Mouse (Mus musculus): ENCODE data around the gene Atf6b. TPM values are rescaled to one million over a fixed set of nuclear protein-coding genes. Genes with fewer than 3 reads are reported as not detected.

The Atf6b gene
- polyA plus RNA-seq, 1 experiment = 38.3 TPM

- Histone ChIP-seq H3K79me2 (ENCODE audit: control insufficient read depth, insufficient read depth) (no peaks in the 10 kb centered on the region), H3K4me3 (ENCODE audit: insufficient read depth, poor library complexity, severe bottlenecking) (no peak overlapping the region), H3K27me3 (ENCODE audit: control insufficient read depth, insufficient read depth, insufficient read length) (no peaks in the 10 kb centered on the region), H3K79me3 (ENCODE audit: low read depth) (no peaks in the 10 kb centered on the region), H3K36me3 (ENCODE audit: control insufficient read depth, insufficient read depth) (no peaks in the 10 kb centered on the region), H3ac (ENCODE audit: control insufficient read depth, insufficient read length, low read depth) (no peak overlapping the region)
- TF ChIP-seq FOSL1 (IDR thresholded peaks at IDR 0.05; ENCODE audit: insufficient read depth, low read length, poor library complexity, severe bottlenecking) (no peak), MAX (IDR thresholded peaks at IDR 0.05) (no peak), MYOD1 (IDR thresholded peaks at IDR 0.05; ENCODE audit: control insufficient read depth, insufficient read length, low read depth) (no peak), USF1 (IDR thresholded peaks at IDR 0.05; ENCODE audit: low read depth) (no peak), CTCF (IDR thresholded peaks at IDR 0.05; ENCODE audit: control insufficient read depth, insufficient read depth, insufficient read length) (no peak), CEBPB (IDR thresholded peaks at IDR 0.05; ENCODE audit: low read depth) (no peak), MYOG (IDR thresholded peaks at IDR 0.05; ENCODE audit: control insufficient read depth, extremely low read depth, insufficient read length) (no peak)
Observed at GRCm38 (mm10) chr17:34640778-34641601, 6.0 kb upstream of the Atf6b start.

GRCm38 (mm10) chr17:34641945-34642344 is 5.0 kb upstream of the Atf6b start:
- no peaks in the 10 kb centered on the region for H3K36me3 ChIP-seq (ENCODE audit: control insufficient read depth, insufficient read depth)
- no peaks in the 10 kb centered on the region for H3K79me3 ChIP-seq (ENCODE audit: low read depth)
- H3ac ChIP-seq (ENCODE audit: control insufficient read depth, insufficient read length, low read depth) = no peak overlapping the region
- H3K4me3 ChIP-seq (ENCODE audit: insufficient read depth, poor library complexity, severe bottlenecking) = no peak overlapping the region
- no peak for TF ChIP-seq MAX (IDR thresholded peaks at IDR 0.05)
- TF ChIP-seq MYOD1 (IDR thresholded peaks at IDR 0.05; ENCODE audit: control insufficient read depth, insufficient read length, low read depth) = no peak
- TF ChIP-seq MYOG (IDR thresholded peaks at IDR 0.05; ENCODE audit: control insufficient read depth, extremely low read depth, insufficient read length) = no peak
- TF ChIP-seq FOSL1 (IDR thresholded peaks at IDR 0.05; ENCODE audit: insufficient read depth, low read length, poor library complexity, severe bottlenecking) = no peak
- no peak for TF ChIP-seq CEBPB (IDR thresholded peaks at IDR 0.05; ENCODE audit: low read depth)
- TF ChIP-seq CTCF (IDR thresholded peaks at IDR 0.05; ENCODE audit: control insufficient read depth, insufficient read depth, insufficient read length) = no peak
- no peak for TF ChIP-seq USF1 (IDR thresholded peaks at IDR 0.05; ENCODE audit: low read depth)
- H3K27me3 ChIP-seq (ENCODE audit: control insufficient read depth, insufficient read depth, insufficient read length) = no peaks in the 10 kb centered on the region
- no peaks in the 10 kb centered on the region for H3K79me2 ChIP-seq (ENCODE audit: control insufficient read depth, insufficient read depth)

GRCm38 (mm10) chr17:34643379-34643778 is 3.6 kb upstream of the Atf6b start:
- Histone ChIP-seq H3K4me3 (ENCODE audit: insufficient read depth, poor library complexity, severe bottlenecking) (no peak overlapping the region), H3K79me3 (ENCODE audit: low read depth) (peaks cover 3% of the 10 kb centered on the region), H3K79me2 (ENCODE audit: control insufficient read depth, insufficient read depth) (peaks cover 6% of the 10 kb centered on the region), H3K27me3 (ENCODE audit: control insufficient read depth, insufficient read depth, insufficient read length) (no peaks in the 10 kb centered on the region), H3ac (ENCODE audit: control insufficient read depth, insufficient read length, low read depth) (no peak overlapping the region), H3K36me3 (ENCODE audit: control insufficient read depth, insufficient read depth) (no peaks in the 10 kb centered on the region)
- TF ChIP-seq MYOD1 (IDR thresholded peaks at IDR 0.05; ENCODE audit: control insufficient read depth, insufficient read length, low read depth) (no peak), MYOG (IDR thresholded peaks at IDR 0.05; ENCODE audit: control insufficient read depth, extremely low read depth, insufficient read length) (no peak), FOSL1 (IDR thresholded peaks at IDR 0.05; ENCODE audit: insufficient read depth, low read length, poor library complexity, severe bottlenecking) (no peak), MAX (IDR thresholded peaks at IDR 0.05) (no peak)

- H3K79me2 ChIP-seq (ENCODE audit: control insufficient read depth, insufficient read depth) = peaks cover 6% of the 10 kb centered on the region
- H3K79me3 ChIP-seq (ENCODE audit: low read depth) = peaks cover 3% of the 10 kb centered on the region
- H3K4me3 ChIP-seq (ENCODE audit: insufficient read depth, poor library complexity, severe bottlenecking) = no peak overlapping the region
- no peaks in the 10 kb centered on the region for H3K27me3 ChIP-seq (ENCODE audit: control insufficient read depth, insufficient read depth, insufficient read length)
- TF ChIP-seq FOSL1 (IDR thresholded peaks at IDR 0.05; ENCODE audit: insufficient read depth, low read length, poor library complexity, severe bottlenecking) (no peak), MAX (IDR thresholded peaks at IDR 0.05) (no peak), CTCF (IDR thresholded peaks at IDR 0.05; ENCODE audit: control insufficient read depth, insufficient read depth, insufficient read length) (no peak), USF1 (IDR thresholded peaks at IDR 0.05; ENCODE audit: low read depth) (no peak), MYOG (IDR thresholded peaks at IDR 0.05; ENCODE audit: control insufficient read depth, extremely low read depth, insufficient read length) (no peak), CEBPB (IDR thresholded peaks at IDR 0.05; ENCODE audit: low read depth) (no peak), MYOD1 (IDR thresholded peaks at IDR 0.05; ENCODE audit: control insufficient read depth, insufficient read length, low read depth) (no peak)
- no peak overlapping the region for H3ac ChIP-seq (ENCODE audit: control insufficient read depth, insufficient read length, low read depth)
- H3K36me3 ChIP-seq (ENCODE audit: control insufficient read depth, insufficient read depth) = no peaks in the 10 kb centered on the region
Observed at GRCm38 (mm10) chr17:34643944-34644343, 3.0 kb upstream of the Atf6b start.

GRCm38 (mm10) chr17:34644608-34645007 is 2.3 kb upstream of the Atf6b start, which contains the start of gene Fkbpl:
Gene Fkbpl, plus strand, starts transcription at chr17:34644764.
- Histone ChIP-seq H3K27me3 (ENCODE audit: control insufficient read depth, insufficient read depth, insufficient read length) (no peaks in the 10 kb centered on the region), H3K36me3 (ENCODE audit: control insufficient read depth, insufficient read depth) (no peaks in the 10 kb centered on the region), H3ac (ENCODE audit: control insufficient read depth, insufficient read length, low read depth) (peak within 1 kb of the TSS; percentile 91), H3K79me2 (ENCODE audit: control insufficient read depth, insufficient read depth) (peaks cover 6% of the 10 kb centered on the region), H3K79me3 (ENCODE audit: low read depth) (peaks cover 3% of the 10 kb centered on the region), H3K4me3 (ENCODE audit: insufficient read depth, poor library complexity, severe bottlenecking) (peak within 1 kb of the TSS; percentile 36)
- no peak for TF ChIP-seq CEBPB (IDR thresholded peaks at IDR 0.05; ENCODE audit: low read depth)
- TF ChIP-seq MYOD1 (IDR thresholded peaks at IDR 0.05; ENCODE audit: control insufficient read depth, insufficient read length, low read depth) = no peak
- TF ChIP-seq FOSL1 (IDR thresholded peaks at IDR 0.05; ENCODE audit: insufficient read depth, low read length, poor library complexity, severe bottlenecking) = no peak
- TF ChIP-seq USF1 (IDR thresholded peaks at IDR 0.05; ENCODE audit: low read depth) = no peak
- no peak for TF ChIP-seq CTCF (IDR thresholded peaks at IDR 0.05; ENCODE audit: control insufficient read depth, insufficient read depth, insufficient read length)
- no peak for TF ChIP-seq MYOG (IDR thresholded peaks at IDR 0.05; ENCODE audit: control insufficient read depth, extremely low read depth, insufficient read length)
- no peak for TF ChIP-seq MAX (IDR thresholded peaks at IDR 0.05)
